Mouse (Mus musculus): ENCODE measurements around the gene Cacna1d. TPM values are rescaled to one million over a fixed set of nuclear protein-coding genes. Genes with fewer than 3 reads are reported as not detected.

Cacna1d gene
- under 1 TPM; 0.66 to 0.73 TPM for total RNA-seq (2021)
- long read RNA-seq, experiment 1, result 0 reads
- long read RNA-seq, experiment 2, result 0 reads

- intact Hi-C loops (cut with DNase I; ENCODE audit: low total_unique reads), result no loop called here
- no peak for DNase-seq
Observed at GRCm38 (mm10) chr14:30491342-30491741, at the start of gene Cacna1d. TSS of gene Cacna1d (minus strand) at chr14:30491455.

GRCm38 (mm10) chr14:30533780-30534450 lies 42.7 kb upstream of the Cacna1d start:
- no peak for DNase-seq
- intact Hi-C loops (cut with DNase I; ENCODE audit: low total_unique reads), result no loop called here

GRCm38 (mm10) chr14:30531896-30532295 lies 40.6 kb upstream of the Cacna1d start:
- DNase-seq, result no peak

GRCm38 (mm10) chr14:30531431-30531830 lies 40.2 kb upstream of the Cacna1d start:
- intact Hi-C loops (cut with DNase I; ENCODE audit: low total_unique reads), result no loop called here
- no peak for DNase-seq

More at GRCm38 (mm10) chr14:30531896-30532295, 40.6 kb upstream of the Cacna1d start:
- intact Hi-C loops (cut with DNase I; ENCODE audit: low total_unique reads), result no loop called here

GRCm38 (mm10) chr14:30530726-30531269 lies 39.5 kb upstream of the Cacna1d start:
- no peak for DNase-seq
- intact Hi-C loops (cut with DNase I; ENCODE audit: low total_unique reads), result no loop called here

- intact Hi-C loops (cut with DNase I; ENCODE audit: low total_unique reads), result no loop called here
- no peak for DNase-seq
Observed at GRCm38 (mm10) chr14:30529454-30529853, 38.2 kb upstream of the Cacna1d start.

GRCm38 (mm10) chr14:30528961-30529360 lies 37.7 kb upstream of the Cacna1d start:
- DNase-seq, result no peak
- intact Hi-C loops (cut with DNase I; ENCODE audit: low total_unique reads), result no loop called here

- intact Hi-C loops (cut with DNase I; ENCODE audit: low total_unique reads), result no loop called here
- no peak for DNase-seq
Observed at GRCm38 (mm10) chr14:30528392-30528791, 37.1 kb upstream of the Cacna1d start.

- no peak for DNase-seq
- intact Hi-C loops (cut with DNase I; ENCODE audit: low total_unique reads), result no loop called here
Observed at GRCm38 (mm10) chr14:30523356-30523755, 32.1 kb upstream of the Cacna1d start.

- intact Hi-C loops (cut with DNase I; ENCODE audit: low total_unique reads), result no loop called here
- no peak for DNase-seq
Observed at GRCm38 (mm10) chr14:30519323-30519722, 28.1 kb upstream of the Cacna1d start.

- DNase-seq, result no peak
- intact Hi-C loops (cut with DNase I; ENCODE audit: low total_unique reads), result no loop called here
Observed at GRCm38 (mm10) chr14:30515931-30516723, 24.9 kb upstream of the Cacna1d start.

- no peak for DNase-seq
- intact Hi-C loops (cut with DNase I; ENCODE audit: low total_unique reads), result no loop called here
Observed at GRCm38 (mm10) chr14:30512896-30513295, 21.6 kb upstream of the Cacna1d start.

- intact Hi-C loops (cut with DNase I; ENCODE audit: low total_unique reads), result no loop called here
- DNase-seq, result no peak
Observed at GRCm38 (mm10) chr14:30510214-30510763, 19.0 kb upstream of the Cacna1d start.

- intact Hi-C loops (cut with DNase I; ENCODE audit: low total_unique reads), result no loop called here
- DNase-seq, result no peak
Observed at GRCm38 (mm10) chr14:30504990-30505389, 13.7 kb upstream of the Cacna1d start.

GRCm38 (mm10) chr14:30498202-30498601 lies 6.9 kb upstream of the Cacna1d start:
- intact Hi-C loops (cut with DNase I; ENCODE audit: low total_unique reads), result no loop called here
- DNase-seq, result no peak

- no peak for DNase-seq
- intact Hi-C loops (cut with DNase I; ENCODE audit: low total_unique reads), result no loop called here
Observed at GRCm38 (mm10) chr14:30494998-30495397, 3.7 kb upstream of the Cacna1d start.

GRCm38 (mm10) chr14:30493276-30493675 lies 2.0 kb upstream of the Cacna1d start:
- no peak for DNase-seq
- intact Hi-C loops (cut with DNase I; ENCODE audit: low total_unique reads), result no loop called here

- peak; percentile 95 for DNase-seq
- intact Hi-C loops (cut with DNase I; ENCODE audit: low total_unique reads), result no loop called here
Observed at GRCm38 (mm10) chr14:30479361-30479948, 11.8 kb downstream of the Cacna1d start, which contains the start of gene Dcp1a. TSS of gene Dcp1a (plus strand) at chr14:30479535.

- DNase-seq, result no peak
- intact Hi-C loops (cut with DNase I; ENCODE audit: low total_unique reads), result no loop called here
Observed at GRCm38 (mm10) chr14:30474416-30474815, 16.8 kb downstream of the Cacna1d start.

GRCm38 (mm10) chr14:30473605-30474004 lies 17.6 kb downstream of the Cacna1d start:
- intact Hi-C loops (cut with DNase I; ENCODE audit: low total_unique reads), result no loop called here
- no peak for DNase-seq
